Mouse (Mus musculus) cerebellum, postnatal 25 days (tissue): ENCODE data around the gene Agr3.
A peak's percentile ranks its signal among the peaks of the same experiment; 100 is the strongest.

Experiments
- DNase-seq, 2 experiments: peaks; one replicate each; pipeline ENCODE4 v3.0.0; 2021; ENCODE audit warnings: mixed read lengths in 2 of 2

Gene Agr3

GRCm38 (mm10) chr12:35984743-35985142 is 59.3 kb downstream of the Agr3 start:
- no peak for DNase-seq

- no peak for DNase-seq
Measured at GRCm38 (mm10) chr12:35992711-35993110, 67.3 kb downstream of the Agr3 start, which contains the start of gene Agr2. TSS of gene Agr2 (plus strand) at chr12:35992907.

- DNase-seq, result no peak
Measured at GRCm38 (mm10) chr12:35993583-35993982, 68.2 kb downstream of the Agr3 start.

- no peak for DNase-seq
Measured at GRCm38 (mm10) chr12:35994098-35994497, 68.7 kb downstream of the Agr3 start.

- peak in 1 of 2 experiments; percentile 29 for DNase-seq
Measured at GRCm38 (mm10) chr12:35995799-35996198, 70.4 kb downstream of the Agr3 start.
